Mouse (Mus musculus) olfactory bulb, adult 2 months (tissue): ENCODE results near the gene Src. TPM values are rescaled to one million over a fixed set of nuclear protein-coding genes. Genes with fewer than 3 reads are reported as not detected.

Experiments
- H3K27ac ChIP-seq: fragments of 200-500 bp; 2 replicates; pipeline ENCODE4 v1.5.1; 2012; ENCODE audit warnings: low read depth, low read length; ENCODE audit not compliant: insufficient read depth
- H3K4me1 ChIP-seq: fragments of 200-500 bp; 2 replicates; pipeline ENCODE4 v1.6.1; 2012; ENCODE audit warnings: low read length; ENCODE audit not compliant: control insufficient read depth, insufficient read depth
- H3K4me3 ChIP-seq: fragments of 200-500 bp; 2 replicates; pipeline ENCODE4 v1.5.1; 2012; ENCODE audit warnings: mild to moderate bottlenecking, low read depth, low read length, moderate library complexity; ENCODE audit not compliant: insufficient read depth
- CTCF ChIP-seq: fragments of 200-500 bp; IDR thresholded peaks from 2 replicates; pipeline ENCODE4 v1.5.1; 2012; ENCODE audit warnings: low read depth, mild to moderate bottlenecking, low read length, moderate library complexity; ENCODE audit not compliant: insufficient read depth
- POLR2A ChIP-seq: fragments of 200-500 bp; IDR thresholded peaks from 2 replicates; pipeline ENCODE4 v1.6.1; 2012; ENCODE audit warnings: mild to moderate bottlenecking, low read depth, low read length, moderate library complexity; ENCODE audit not compliant: insufficient read depth
- WGBS: fragments of 180-500 bp; shearing (Covaris S2); methylation state at CpG from one replicate; pipeline ENCODE4 v1.1.7; 2018; 5-methylcytosine and 5-hydroxymethylcytosine counted together
- polyA plus RNA-seq: library from polyadenylated mRNA; stranded (reverse); fragments of >200 nt; gene quantifications from 2 replicates; pipeline ENCODE4 v1.2.4, GENCODE M21; 2012; ENCODE audit warnings: low replicate concordance; ENCODE audit not compliant: missing spikeins, insufficient read depth, insufficient read length

The Src gene
- polyA plus RNA-seq, 1 experiment = not detected

DNA sequence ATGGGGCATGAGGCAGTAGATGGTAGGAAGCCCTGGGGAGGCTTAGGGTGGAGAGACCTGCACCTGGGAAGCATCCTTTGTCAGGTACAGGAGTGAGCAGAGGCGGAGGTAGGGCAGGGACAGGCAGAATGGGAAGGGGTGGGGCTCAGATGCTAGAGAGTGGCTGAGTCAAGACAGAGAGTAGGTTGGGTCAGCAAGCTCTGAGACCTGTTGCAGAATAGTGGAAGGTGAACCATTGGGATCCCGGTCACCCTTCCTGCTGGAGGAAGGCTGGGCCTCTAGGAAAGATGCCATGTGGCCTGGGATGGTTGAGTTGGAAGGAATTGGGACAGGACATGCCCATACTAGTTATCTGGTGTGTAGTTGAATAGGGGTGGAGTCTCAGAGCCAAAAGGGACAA is 25.9 kb upstream of the Src start:
- 98% methylated on average over 2 of the region's 2 CpGs for WGBS
- Histone ChIP-seq H3K27ac (no peak overlapping the region), H3K4me3 (no peak overlapping the region), H3K4me1 (peaks cover 6% of the 10 kb centered on the region)
- TF ChIP-seq CTCF (no peak), POLR2A (no peak)

DNA sequence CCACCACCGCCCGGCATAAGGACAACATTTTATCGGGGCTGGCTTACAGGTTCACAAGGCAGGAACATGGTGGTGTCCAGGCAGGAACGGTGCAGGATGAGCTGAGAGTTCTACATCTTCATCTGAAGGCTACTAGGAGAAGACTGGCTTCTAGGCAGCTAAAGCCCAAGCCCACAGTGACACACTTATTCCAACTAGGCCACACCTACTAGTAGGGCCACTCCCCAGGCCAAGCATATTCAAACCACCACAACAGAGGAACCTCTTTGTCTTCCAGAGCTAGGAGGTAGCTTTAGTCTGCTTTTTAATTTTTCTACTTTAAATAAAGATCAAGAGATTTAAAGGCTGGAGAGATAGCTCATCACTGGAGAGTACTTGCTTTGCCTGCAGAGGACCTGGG is 24.7 kb upstream of the Src start:
- Histone ChIP-seq H3K4me1 (peaks cover 6% of the 10 kb centered on the region), H3K4me3 (no peak overlapping the region), H3K27ac (no peak overlapping the region)
- TF ChIP-seq CTCF (no peak), POLR2A (no peak)
- WGBS = over 99% methylated on average over 4 of the region's 4 CpGs

DNA sequence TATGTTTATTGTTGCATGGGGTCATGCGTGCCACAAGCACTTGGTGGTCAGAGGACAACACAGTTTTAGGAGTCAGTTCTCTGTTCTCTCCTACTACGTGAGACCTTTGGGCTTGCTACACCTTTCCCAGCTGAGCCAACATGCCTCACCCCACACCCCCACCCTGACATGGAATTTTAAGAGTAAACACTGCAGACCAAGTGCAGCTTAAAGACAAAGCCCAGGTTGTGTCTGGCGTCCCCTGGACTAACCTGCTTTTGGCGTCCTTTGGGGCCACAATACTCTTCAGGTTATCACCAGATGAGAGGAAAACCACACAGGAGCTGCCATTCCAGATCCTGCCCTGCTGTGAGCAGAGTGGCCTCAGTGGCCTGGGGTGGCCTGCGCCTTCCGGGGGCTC is 23.4 kb upstream of the Src start:
- WGBS = 78% methylated on average over 6 of the region's 6 CpGs
- TF ChIP-seq POLR2A (no peak), CTCF (no peak)
- H3K27ac ChIP-seq = no peak overlapping the region
- H3K4me1 ChIP-seq = peaks cover 8% of the 10 kb centered on the region
- H3K4me3 ChIP-seq = no peak overlapping the region

DNA sequence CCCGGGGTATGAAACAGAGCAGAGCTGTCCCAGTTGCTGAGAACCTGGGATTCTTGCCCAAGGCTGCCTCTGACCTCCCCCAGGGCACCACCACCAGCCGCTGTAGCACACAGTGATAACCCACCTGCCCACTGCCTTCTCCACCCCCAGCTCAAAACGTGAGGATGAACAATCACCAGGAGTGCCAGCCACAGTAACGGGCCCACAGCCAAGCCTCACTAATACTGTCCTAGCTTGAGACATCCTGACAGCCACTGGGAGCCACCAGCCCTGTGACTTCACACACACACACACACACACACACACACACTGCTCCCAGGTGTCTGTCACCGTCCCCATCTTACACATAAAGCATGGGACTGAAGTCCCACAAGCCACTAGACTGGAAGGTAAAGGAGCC is 22.9 kb upstream of the Src start:
- peaks cover 11% of the 10 kb centered on the region for H3K4me1 ChIP-seq
- TF ChIP-seq POLR2A (no peak), CTCF (no peak)
- H3K27ac ChIP-seq = no peak overlapping the region
- WGBS = 56% methylated on average over 5 of the region's 5 CpGs
- H3K4me3 ChIP-seq = no peak overlapping the region

DNA sequence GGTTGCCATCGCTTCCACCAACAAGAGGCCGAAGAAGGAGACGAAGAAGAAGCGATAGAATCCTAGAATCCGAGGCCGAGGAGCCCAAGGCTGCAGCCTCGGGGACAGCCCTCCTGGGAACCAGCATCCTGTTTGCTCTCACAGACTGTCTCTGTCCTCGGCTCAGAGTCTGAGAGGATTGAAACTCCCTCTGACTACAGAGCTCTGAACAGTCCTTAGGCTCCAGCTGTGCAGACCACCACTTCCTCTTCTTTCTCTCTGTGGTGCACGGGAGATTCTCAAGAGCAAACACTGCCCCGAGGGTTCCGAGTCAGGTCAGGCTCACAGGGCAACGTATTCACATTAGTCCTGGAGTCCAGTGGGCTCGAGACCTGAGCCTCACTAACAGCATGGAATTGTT is 22.3 kb upstream of the Src start:
- 66% methylated on average over 13 of the region's 13 CpGs for WGBS
- TF ChIP-seq CTCF (no peak), POLR2A (no peak)
- H3K27ac ChIP-seq = no peak overlapping the region
- H3K4me1 ChIP-seq = peaks cover 11% of the 10 kb centered on the region
- H3K4me3 ChIP-seq = no peak overlapping the region

DNA sequence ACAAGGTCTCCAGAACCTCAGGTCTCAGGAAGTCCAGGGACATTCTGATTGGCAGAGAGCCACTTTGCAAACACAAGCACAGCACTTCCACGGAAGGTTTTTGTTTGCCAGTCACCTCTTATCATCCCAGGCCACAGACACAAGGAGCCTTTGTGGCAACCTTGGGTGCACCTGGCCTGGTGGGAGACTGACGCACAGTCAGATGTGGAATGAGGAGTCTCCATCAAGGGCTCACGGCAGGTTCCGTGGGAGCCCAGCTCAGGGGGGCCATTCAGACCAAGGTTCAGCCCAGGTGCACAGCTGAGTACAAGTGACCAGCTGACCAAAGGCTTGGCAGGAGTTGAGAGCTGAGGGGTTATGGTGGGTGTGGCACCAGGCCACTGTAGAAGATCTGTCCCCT is 20.9 kb upstream of the Src start:
- TF ChIP-seq CTCF = no peak
- TF ChIP-seq POLR2A = no peak
- 85% methylated on average over 4 of the region's 4 CpGs for WGBS
- Histone ChIP-seq H3K4me1 (peaks cover 11% of the 10 kb centered on the region), H3K4me3 (no peak overlapping the region), H3K27ac (no peak overlapping the region)

DNA sequence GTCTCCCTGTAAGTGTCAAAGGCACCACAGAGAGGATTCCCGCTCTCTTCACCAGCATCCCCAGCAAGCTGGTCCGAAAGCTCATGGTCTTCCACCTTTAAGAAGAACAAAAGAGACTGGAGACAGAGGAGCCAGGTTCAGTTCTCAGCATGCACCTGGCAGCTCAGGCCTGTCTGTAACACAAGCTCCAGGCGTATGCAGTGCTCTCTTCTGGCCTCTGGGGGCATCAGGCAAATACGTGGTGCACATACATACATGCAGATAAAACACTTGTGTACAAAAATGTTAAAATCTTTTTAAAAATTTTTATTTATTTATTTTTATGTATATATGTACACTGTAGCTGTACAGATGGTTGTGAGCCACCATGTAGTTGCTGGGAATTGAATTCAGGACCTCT is 19.7 kb upstream of the Src start:
- 98% methylated on average over 4 of the region's 4 CpGs for WGBS
- H3K4me3 ChIP-seq = no peak overlapping the region
- peaks cover 11% of the 10 kb centered on the region for H3K4me1 ChIP-seq
- TF ChIP-seq CTCF = no peak
- no peak for TF ChIP-seq POLR2A
- no peak overlapping the region for H3K27ac ChIP-seq

DNA sequence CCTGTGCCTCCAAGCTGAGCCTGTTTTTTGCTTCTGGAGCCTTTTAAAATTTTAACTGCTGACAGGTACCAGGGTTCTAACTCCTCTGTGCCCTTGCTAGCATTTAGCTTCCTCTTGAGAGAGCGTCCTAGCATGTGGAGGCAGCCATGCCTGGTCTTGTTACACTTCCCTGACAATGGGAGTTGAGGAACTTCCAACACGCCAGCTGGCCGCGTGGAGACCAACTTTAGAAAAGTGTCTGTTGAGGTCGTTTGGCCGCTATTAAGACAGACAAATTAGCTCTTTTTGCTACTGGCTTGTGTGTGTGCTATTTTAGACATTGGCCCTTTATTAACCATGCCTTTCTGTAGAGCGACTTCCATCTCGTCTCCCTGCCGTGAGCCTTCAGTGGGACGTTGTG is 18.4 kb upstream of the Src start:
- Histone ChIP-seq H3K27ac (no peak overlapping the region), H3K4me1 (peaks cover 11% of the 10 kb centered on the region), H3K4me3 (no peak overlapping the region)
- 40% methylated on average over 10 of the region's 10 CpGs for WGBS
- TF ChIP-seq POLR2A = no peak
- no peak for TF ChIP-seq CTCF

DNA sequence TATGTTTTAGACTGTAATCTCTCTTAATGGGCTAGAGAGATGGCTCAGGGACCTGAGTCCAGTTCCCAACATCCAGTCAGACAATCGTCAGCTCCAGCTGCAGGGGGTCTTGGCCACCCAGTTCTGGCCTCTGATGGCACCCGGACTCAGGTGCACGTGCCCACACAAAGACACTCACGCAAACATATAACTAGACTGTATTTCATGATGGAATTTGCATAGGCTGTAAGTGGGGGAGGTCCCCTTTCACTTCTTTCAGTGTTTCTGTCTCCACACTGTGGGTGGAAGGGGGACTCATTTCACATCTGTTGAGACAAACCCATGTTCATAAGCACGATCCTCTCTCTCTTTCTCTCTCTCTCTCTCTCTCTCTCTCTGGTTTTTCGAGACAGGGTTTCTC is 17.8 kb upstream of the Src start:
- 73% methylated on average over 6 of the region's 6 CpGs for WGBS
- Histone ChIP-seq H3K4me1 (0 out of 2 replicates have a peak, but pooled peaks cover 5% of the 10 kb centered on the region), H3K4me3 (no peak overlapping the region), H3K27ac (no peak overlapping the region)
- TF ChIP-seq POLR2A (no peak), CTCF (no peak)

DNA sequence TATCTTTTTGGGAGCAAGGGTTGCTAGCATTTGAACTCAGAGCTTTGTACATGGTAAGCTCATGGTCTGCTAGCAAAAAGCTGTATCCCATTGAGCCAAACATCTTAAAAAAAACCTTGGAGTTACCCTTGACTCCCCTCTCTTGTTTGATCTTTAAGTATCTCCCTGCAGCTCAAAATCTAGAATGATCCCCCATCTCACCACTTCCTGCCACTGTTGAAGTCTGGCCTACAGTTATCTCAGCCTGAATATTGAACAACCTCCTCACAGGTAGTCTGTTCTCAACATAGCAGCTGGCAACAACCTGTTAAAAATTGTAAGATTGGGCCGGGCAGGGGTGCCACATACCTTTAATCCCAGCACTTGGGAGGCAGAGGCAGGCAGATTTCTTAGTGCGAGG is 17.0 kb upstream of the Src start:
- Histone ChIP-seq H3K27ac (no peak overlapping the region), H3K4me1 (0 out of 2 replicates have a peak, but pooled peaks cover 5% of the 10 kb centered on the region), H3K4me3 (no peak overlapping the region)
- TF ChIP-seq POLR2A = no peak
- 98% methylated on average over 2 of the region's 2 CpGs for WGBS
